Mouse (Mus musculus) layer of hippocampus, adult 8-10 months (tissue): ENCODE results near the gene Sdhaf3. TPM values are rescaled to one million over a fixed set of nuclear protein-coding genes. Genes with fewer than 3 reads are reported as not detected.
"Not testable (repeated sequence)": the region's sequence is repeated elsewhere in the genome, so short reads cannot be mapped to it uniquely, and the experiment has no call there.

Source experiments
- DNase-seq, 2 experiments: peaks; one replicate each; pipeline ENCODE4 v3.0.0; 2022; ENCODE audit warnings: low spot score in 2 of 2
- total RNA-seq, 4 experiments: library from RNA; stranded (reverse); gene quantifications; 2 replicates each; pipeline ENCODE4 v1.2.4; 2022

The Sdhaf3 gene
- total RNA-seq, result 1 to 10 TPM; 6.0 to 7.3 (median 6.7) TPM

- peak; percentile 93 to 96 for DNase-seq
Measured at GRCm38 (mm10) chr6:6955764-6956561, at the start of gene Sdhaf3. Gene Sdhaf3 (plus strand): TSS chr6:6956004.

- no peak for DNase-seq
Measured at GRCm38 (mm10) chr6:6909586-6909985, 46.2 kb upstream of the Sdhaf3 start.

- DNase-seq, result no peak
Measured at GRCm38 (mm10) chr6:6914304-6914703, 41.5 kb upstream of the Sdhaf3 start.

GRCm38 (mm10) chr6:6914849-6915525, 40.8 kb upstream of the Sdhaf3 start:
- peak in 1 of 2 experiments; percentile 33 for DNase-seq

- no peak for DNase-seq
Measured at GRCm38 (mm10) chr6:6915526-6915915, 40.3 kb upstream of the Sdhaf3 start.

- DNase-seq, result no peak
Measured at GRCm38 (mm10) chr6:6917334-6917733, 38.5 kb upstream of the Sdhaf3 start.

- peak in 1 of 2 experiments; percentile 4 for DNase-seq
Measured at GRCm38 (mm10) chr6:6925264-6925663, 30.5 kb upstream of the Sdhaf3 start.

GRCm38 (mm10) chr6:6930831-6931230, 25.0 kb upstream of the Sdhaf3 start:
- DNase-seq, result no peak

- no peak for DNase-seq
Measured at GRCm38 (mm10) chr6:6931507-6931906, 24.3 kb upstream of the Sdhaf3 start.

- no peak for DNase-seq
Measured at GRCm38 (mm10) chr6:6940845-6941244, 15.0 kb upstream of the Sdhaf3 start.

- peak in 1 of 2 experiments; percentile 19 for DNase-seq
Measured at GRCm38 (mm10) chr6:6942813-6943212, 13.0 kb upstream of the Sdhaf3 start.

GRCm38 (mm10) chr6:6947650-6948049, 8.2 kb upstream of the Sdhaf3 start:
- no peak for DNase-seq

GRCm38 (mm10) chr6:6955395-6955763, 425 bp upstream of the Sdhaf3 start:
- no peak for DNase-seq

- DNase-seq, result not testable (repeated sequence)
Measured at GRCm38 (mm10) chr6:6959234-6959633, 3.4 kb downstream of the Sdhaf3 start.

GRCm38 (mm10) chr6:6997226-6997946, 41.6 kb downstream of the Sdhaf3 start:
- DNase-seq, result no peak

- no peak for DNase-seq
Measured at GRCm38 (mm10) chr6:6997956-6998355, 42.2 kb downstream of the Sdhaf3 start.

- DNase-seq, result no peak
Measured at GRCm38 (mm10) chr6:6999015-6999414, 43.2 kb downstream of the Sdhaf3 start.

- DNase-seq, result no peak
Measured at GRCm38 (mm10) chr6:7003085-7003484, 47.3 kb downstream of the Sdhaf3 start.

GRCm38 (mm10) chr6:7004005-7004404, 48.2 kb downstream of the Sdhaf3 start:
- no peak for DNase-seq

- no peak for DNase-seq
Measured at GRCm38 (mm10) chr6:7038087-7038486, 82.3 kb downstream of the Sdhaf3 start.

- DNase-seq, result no peak
Measured at GRCm38 (mm10) chr6:7038835-7039234, 83.0 kb downstream of the Sdhaf3 start.

- no peak for DNase-seq
Measured at GRCm38 (mm10) chr6:7041912-7042311, 86.1 kb downstream of the Sdhaf3 start.
